20 mouse cellular contexts compared by ENCODE assay signal in genomic region chr11:75870947-75871346, GRCm38 (mm10).
A peak's percentile ranks its signal among the peaks of the same experiment; 100 is the strongest.
DNase-seq lines count a peak whose midpoint lies in the region; ATAC-seq and TF ChIP-seq lines count a peak whose summit lies in the region.
"Had no signal": no experiment of that assay in that cellular context is flagged by ENCODE, and none has a peak within 500 bp of the region (broad histone marks: within the 10 kb centered on the region; RNA-seq: fewer than 3 reads in every experiment).

No protein-coding gene starts in this region.

- 0 out of 2 replicates have a peak overlapping the region, but pooled peaks have one; percentile 11 for H3K27ac ChIP-seq in forebrain, embryonic 14.5 days (ENCODE audit: low read depth, low read length)
- no peak overlapping the region for H3K27ac ChIP-seq in forebrain, embryonic 11.5 days (ENCODE audit: low read depth, low read length)
- H3K27ac ChIP-seq in midbrain, embryonic 12.5 days (replicated peaks) = peak overlapping the region; percentile 52
- no peak overlapping the region for H3K27ac ChIP-seq in midbrain, embryonic 16.5 days (ENCODE audit: low read length)
- 0 out of 2 replicates have a peak overlapping the region, but pooled peaks have one; percentile 43 for H3K27ac ChIP-seq in midbrain, postnatal 0 days (ENCODE audit: low read depth, low read length)
- H3K27ac ChIP-seq: embryonic facial prominence, embryonic 12.5 days; heart, embryonic 13.5 days; limb, embryonic 15.5 days; neural tube, embryonic 12.5 days had no signal

- TF ChIP-seq CTCF in midbrain, postnatal 0 days (IDR thresholded peaks at IDR 0.05) = no peak

- DNase-seq in cerebellum, adult 11 months = peak; percentile 22
- DNase-seq in cerebellum, adult 8-10 months = no peak
- no peak for DNase-seq in forebrain, embryonic 14.5 days (ENCODE audit: low spot score)
- no peak for DNase-seq in forebrain, embryonic 11.5 days (ENCODE audit: low spot score)
- DNase-seq in midbrain, postnatal 0 days (ENCODE audit: low spot score) = no peak
- no peak for DNase-seq in adrenal gland, adult 8-10 months
- DNase-seq: adrenal gland, postnatal 10 days; gastrocnemius, postnatal 14 days; heart, adult 18-20 months; kidney, adult 8-10 months; kidney, postnatal 14 days; right cerebral cortex, postnatal 25 days had no signal

- no peak overlapping the region for H3K4me3 ChIP-seq in forebrain, embryonic 14.5 days (ENCODE audit: low read depth, low read length)
- H3K4me3 ChIP-seq in forebrain, embryonic 11.5 days (ENCODE audit: low read depth, low read length) = no peak overlapping the region
- no peak overlapping the region for H3K4me3 ChIP-seq in midbrain, embryonic 12.5 days
- H3K4me3 ChIP-seq in midbrain, embryonic 16.5 days (ENCODE audit: low read depth, low read length) = no peak overlapping the region
- H3K4me3 ChIP-seq in midbrain, postnatal 0 days (ENCODE audit: low read depth, low read length) = no peak overlapping the region
- H3K4me3 ChIP-seq: embryonic facial prominence, embryonic 12.5 days; erythroblast, embryonic 14.5 days; heart, embryonic 13.5 days; limb, embryonic 15.5 days; neural tube, embryonic 12.5 days had no signal

- H3K36me3 ChIP-seq in forebrain, embryonic 14.5 days (ENCODE audit: control insufficient read depth, insufficient read depth, low read length) = no peaks in the 10 kb centered on the region
- no peaks in the 10 kb centered on the region for H3K36me3 ChIP-seq in forebrain, embryonic 11.5 days (ENCODE audit: control insufficient read depth, insufficient read depth, low read length)
- no peaks in the 10 kb centered on the region for H3K36me3 ChIP-seq in midbrain, embryonic 12.5 days
- no peaks in the 10 kb centered on the region for H3K36me3 ChIP-seq in midbrain, embryonic 16.5 days (ENCODE audit: control insufficient read depth, insufficient read depth, low read length)
- no peaks in the 10 kb centered on the region for H3K36me3 ChIP-seq in midbrain, postnatal 0 days (ENCODE audit: insufficient read depth, low read length)
- H3K36me3 ChIP-seq: embryonic facial prominence, embryonic 12.5 days; heart, embryonic 13.5 days; limb, embryonic 15.5 days; neural tube, embryonic 12.5 days had no signal

- no peaks in the 10 kb centered on the region for H3K27me3 ChIP-seq in forebrain, embryonic 14.5 days (replicated peaks; ENCODE audit: control insufficient read depth, insufficient read depth, low read length)
- no peaks in the 10 kb centered on the region for H3K27me3 ChIP-seq in forebrain, embryonic 11.5 days (ENCODE audit: control insufficient read depth, insufficient read depth, low read length)
- H3K27me3 ChIP-seq in midbrain, embryonic 12.5 days = no peaks in the 10 kb centered on the region
- no peaks in the 10 kb centered on the region for H3K27me3 ChIP-seq in midbrain, embryonic 16.5 days (ENCODE audit: control insufficient read depth, insufficient read depth, low read depth, low read length)
- 0 out of 2 replicates have a peak, but pooled peaks cover 2% of the 10 kb centered on the region for H3K27me3 ChIP-seq in midbrain, postnatal 0 days (ENCODE audit: insufficient read depth, low read length)
- H3K27me3 ChIP-seq: embryonic facial prominence, embryonic 12.5 days; neural tube, embryonic 12.5 days had no signal

- no peaks in the 10 kb centered on the region for H3K9me3 ChIP-seq in forebrain, embryonic 14.5 days (replicated peaks; ENCODE audit: control insufficient read depth, low read length)
- H3K9me3 ChIP-seq in forebrain, embryonic 11.5 days (ENCODE audit: control insufficient read depth, low read length) = no peaks in the 10 kb centered on the region
- H3K9me3 ChIP-seq in midbrain, embryonic 12.5 days = no peaks in the 10 kb centered on the region
- no peaks in the 10 kb centered on the region for H3K9me3 ChIP-seq in midbrain, embryonic 16.5 days (replicated peaks; ENCODE audit: control insufficient read depth, low read length, poor library complexity, severe bottlenecking)
- no peaks in the 10 kb centered on the region for H3K9me3 ChIP-seq in midbrain, postnatal 0 days (ENCODE audit: low read length)
- H3K9me3 ChIP-seq: embryonic facial prominence, embryonic 12.5 days; heart, embryonic 13.5 days; limb, embryonic 15.5 days; neural tube, embryonic 12.5 days had no signal

- ATAC-seq in forebrain, embryonic 14.5 days = no peak
- no peak for ATAC-seq in forebrain, embryonic 11.5 days (replicated peaks; ENCODE audit: low FRiP score)
- no peak for ATAC-seq in midbrain, embryonic 12.5 days (ENCODE audit: low FRiP score, low read depth)
- no peak for ATAC-seq in midbrain, embryonic 16.5 days
- no peak for ATAC-seq in midbrain, postnatal 0 days (ENCODE audit: low FRiP score)
- ATAC-seq: lung, postnatal 0 days had no signal

- WGBS in forebrain, embryonic 14.5 days = 21% methylated on average over 4 of the region's 4 CpGs
- WGBS in forebrain, embryonic 11.5 days = 28% methylated on average over 4 of the region's 4 CpGs
- 37% methylated on average over 4 of the region's 4 CpGs for WGBS in midbrain, embryonic 12.5 days
- 41% methylated on average over 4 of the region's 4 CpGs for WGBS in midbrain, embryonic 16.5 days
- WGBS in midbrain, postnatal 0 days = 46% methylated on average over 4 of the region's 4 CpGs

- no peak overlapping the region for H3K4me2 ChIP-seq in forebrain, embryonic 14.5 days (ENCODE audit: low read length)
- H3K4me2 ChIP-seq in forebrain, embryonic 11.5 days (ENCODE audit: low read depth, low read length, severe bottlenecking) = no peak overlapping the region
- no peak overlapping the region for H3K4me2 ChIP-seq in midbrain, embryonic 12.5 days (replicated peaks)
- H3K4me2 ChIP-seq in midbrain, embryonic 16.5 days (ENCODE audit: low read length) = no peak overlapping the region
- no peak overlapping the region for H3K4me2 ChIP-seq in midbrain, postnatal 0 days (ENCODE audit: low read depth, low read length, poor library complexity, severe bottlenecking)
- H3K4me2 ChIP-seq: embryonic facial prominence, embryonic 12.5 days; heart, embryonic 13.5 days; limb, embryonic 15.5 days; neural tube, embryonic 12.5 days had no signal

- H3K4me1 ChIP-seq in forebrain, embryonic 14.5 days (ENCODE audit: control insufficient read depth, insufficient read depth, low read length) = peaks cover 19% of the 10 kb centered on the region
- H3K4me1 ChIP-seq in forebrain, embryonic 11.5 days (replicated peaks; ENCODE audit: control insufficient read depth, insufficient read depth, low read length) = peaks cover 7% of the 10 kb centered on the region; the same call in 1 of the 2 replicates
- H3K4me1 ChIP-seq in midbrain, embryonic 12.5 days = peaks cover 21% of the 10 kb centered on the region
- H3K4me1 ChIP-seq in midbrain, embryonic 16.5 days (ENCODE audit: control insufficient read depth, insufficient read depth, low read length) = peaks cover 9% of the 10 kb centered on the region
- H3K4me1 ChIP-seq in midbrain, postnatal 0 days (ENCODE audit: insufficient read depth, low read length) = peaks cover 2% of the 10 kb centered on the region; the same call in 1 of the 2 replicates

- H3K9ac ChIP-seq in forebrain, embryonic 14.5 days (ENCODE audit: low read length) = no peak overlapping the region
- no peak overlapping the region for H3K9ac ChIP-seq in forebrain, embryonic 11.5 days (ENCODE audit: low read length)
- no peak overlapping the region for H3K9ac ChIP-seq in midbrain, embryonic 12.5 days (replicated peaks)
- no peak overlapping the region for H3K9ac ChIP-seq in midbrain, embryonic 16.5 days (ENCODE audit: low read depth, low read length)
- H3K9ac ChIP-seq in midbrain, postnatal 0 days (replicated peaks; ENCODE audit: low read length, poor library complexity, severe bottlenecking) = no peak overlapping the region
- H3K9ac ChIP-seq: embryonic facial prominence, embryonic 12.5 days; heart, embryonic 13.5 days; limb, embryonic 15.5 days; neural tube, embryonic 12.5 days had no signal

Comparison
In these comparisons a context has a peak if more than half of its experiments do, and no peak if none do; other contexts are left out.
1. H3K27ac ChIP-seq: peak in forebrain, embryonic 14.5 days (single experiment), midbrain, embryonic 12.5 days (single experiment) and midbrain, postnatal 0 days (single experiment); none in forebrain, embryonic 11.5 days (single experiment) and midbrain, embryonic 16.5 days (single experiment).